Mouse (Mus musculus) urinary bladder, adult 18-20 months (tissue): ENCODE data around the gene Myo3b.
"Not testable (repeated sequence)": the region's sequence is repeated elsewhere in the genome, so short reads cannot be mapped to it uniquely, and the experiment has no call there.

Source experiments
- DNase-seq, 2 experiments: peaks; one replicate each; pipeline ENCODE4 v3.0.0; 2022; ENCODE audit warnings: low spot score in 2 of 2, mixed read lengths in 2 of 2

Gene Myo3b

DNA sequence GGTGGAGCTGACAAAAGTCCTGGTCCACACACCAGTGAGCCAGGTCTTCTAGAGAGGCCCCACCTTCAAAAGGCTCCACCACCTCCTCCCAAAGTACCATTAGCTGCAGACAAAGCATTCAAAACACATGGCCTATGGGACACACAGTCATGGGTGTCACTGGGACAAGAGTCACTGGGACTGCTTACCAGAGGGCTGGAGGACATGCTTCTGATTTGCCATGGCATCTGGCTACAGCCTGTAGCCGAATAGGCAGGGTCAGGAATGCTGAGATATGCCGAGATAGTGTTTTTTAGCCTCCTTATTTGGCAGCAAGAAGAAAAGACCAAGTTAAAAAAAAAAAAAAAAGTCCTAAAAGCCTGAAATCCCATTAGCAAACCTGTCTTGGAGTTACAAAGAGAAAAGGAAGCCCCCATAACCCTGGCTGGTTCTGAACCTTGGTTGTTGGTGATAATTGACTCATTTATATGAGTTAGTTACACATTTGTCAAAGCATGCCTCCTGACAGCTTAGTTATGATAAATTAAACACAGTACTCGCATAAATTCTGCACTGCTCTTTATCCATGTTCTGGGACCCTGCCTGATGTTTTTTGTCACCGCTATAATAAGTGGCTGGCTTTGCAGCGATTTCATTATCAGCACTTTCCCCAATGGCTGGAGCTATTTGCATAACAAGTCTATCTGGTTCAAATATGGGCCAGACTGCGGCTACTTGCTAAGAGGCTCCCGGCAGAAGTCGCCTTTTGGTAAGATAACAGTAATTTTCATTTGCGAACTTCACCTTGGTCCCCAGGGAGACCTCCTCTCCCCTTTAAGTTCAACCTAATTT, 156.7 kb downstream of the Myo3b start:
- no peak for DNase-seq

DNA sequence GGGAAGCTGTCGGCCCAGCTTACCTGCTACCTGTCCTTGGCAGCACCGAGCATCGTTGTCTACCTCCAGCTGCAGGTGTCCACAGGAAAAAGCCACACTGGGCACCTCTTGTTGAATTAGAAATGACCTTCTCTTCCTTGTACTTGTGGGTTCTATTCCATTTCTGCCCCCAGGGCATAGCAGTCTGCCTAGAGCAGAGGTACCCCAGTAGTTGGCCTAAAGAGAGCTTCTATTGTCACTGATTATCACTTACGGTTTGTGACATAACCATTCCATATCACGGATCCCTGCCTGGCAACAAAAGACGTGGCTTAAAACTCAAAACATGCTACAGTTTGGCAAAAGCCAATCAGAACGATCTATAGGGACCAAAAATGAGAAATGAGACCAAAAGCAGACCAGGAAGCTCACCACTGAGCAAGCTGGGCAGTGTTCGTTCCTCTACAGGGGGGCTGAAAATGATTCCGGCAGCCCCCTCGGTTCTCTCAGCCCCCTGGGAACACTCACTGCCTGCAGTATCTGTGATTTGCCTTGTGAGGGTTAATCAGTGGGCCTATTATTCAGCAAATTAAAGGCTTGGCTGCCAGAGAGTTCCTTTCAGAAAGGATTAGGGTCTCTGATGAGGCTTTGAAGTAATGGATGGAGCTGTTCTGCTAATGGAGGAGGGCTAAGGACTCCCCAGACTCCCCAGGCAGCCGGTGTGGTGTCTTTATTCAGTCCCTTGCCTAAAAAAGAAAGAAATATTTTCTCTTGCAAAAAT, 163.1 kb downstream of the Myo3b start:
- DNase-seq, result no peak

DNA sequence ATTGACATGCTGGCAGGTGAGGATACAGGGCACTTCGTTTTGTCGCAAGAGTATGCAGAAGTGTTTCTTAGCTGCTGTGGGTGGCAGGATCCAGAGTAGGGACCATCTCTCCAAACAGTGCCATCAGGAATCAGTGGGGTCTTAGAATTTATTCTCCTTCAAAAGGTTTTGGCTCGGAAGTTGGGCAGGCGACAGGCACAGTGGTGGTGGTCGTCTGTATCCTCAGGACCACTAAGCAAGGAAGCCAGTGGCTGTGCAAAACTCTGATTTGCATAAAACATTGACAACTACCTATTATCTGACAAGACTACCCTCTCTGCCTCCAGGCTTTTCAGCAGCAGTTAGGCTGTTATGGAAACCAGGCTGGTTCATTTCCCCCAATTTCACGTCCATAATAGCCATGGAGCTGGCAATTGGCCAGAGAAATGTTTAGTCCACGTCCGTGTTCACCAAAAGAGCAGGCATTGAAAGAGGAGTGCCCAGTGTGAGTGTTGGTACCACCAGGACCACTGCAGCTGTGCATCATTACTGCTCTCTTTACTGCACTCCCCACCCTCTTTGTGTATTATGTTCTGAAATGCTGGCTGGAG, 163.7 kb downstream of the Myo3b start:
- DNase-seq, result no peak

DNA sequence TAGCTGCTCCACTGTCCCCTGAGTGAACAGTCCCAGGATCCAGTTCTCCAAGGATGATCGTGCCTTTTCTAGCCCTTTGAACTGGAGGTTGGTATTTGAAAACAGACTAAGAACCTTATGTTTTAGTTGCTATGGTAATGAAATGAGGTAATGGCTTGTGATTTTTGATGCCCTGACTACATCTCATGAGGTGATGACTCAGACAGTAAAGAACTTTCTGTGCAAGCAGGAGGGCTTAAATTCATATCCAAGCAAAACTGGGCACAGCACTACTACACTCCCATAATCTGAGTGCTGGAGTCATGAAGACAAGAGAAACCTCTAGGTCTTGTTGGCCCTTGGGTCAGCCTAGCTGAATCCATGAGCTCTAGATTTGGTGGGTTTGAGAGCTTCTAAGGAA, 169.5 kb downstream of the Myo3b start:
- DNase-seq, result no peak

DNA sequence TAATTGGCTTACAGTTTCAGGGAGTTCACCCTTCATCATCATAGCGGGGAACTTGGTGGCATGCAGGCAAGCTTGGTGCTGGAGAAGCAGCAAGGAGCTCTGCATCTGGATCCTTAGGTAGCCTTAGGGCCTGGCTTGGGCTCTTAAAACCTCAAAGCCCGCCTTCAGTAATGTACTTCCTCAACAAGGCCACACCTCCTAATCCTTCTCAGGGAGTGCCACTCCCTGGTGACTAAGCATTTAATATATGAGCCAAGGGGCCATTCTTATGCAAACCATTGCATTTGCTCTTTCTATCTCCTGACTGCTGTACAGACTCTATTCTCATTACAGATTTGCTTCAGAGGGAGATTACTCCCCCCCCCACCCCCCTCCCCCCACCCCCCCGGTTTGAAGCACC, 170.9 kb downstream of the Myo3b start:
- DNase-seq, result no peak

DNA sequence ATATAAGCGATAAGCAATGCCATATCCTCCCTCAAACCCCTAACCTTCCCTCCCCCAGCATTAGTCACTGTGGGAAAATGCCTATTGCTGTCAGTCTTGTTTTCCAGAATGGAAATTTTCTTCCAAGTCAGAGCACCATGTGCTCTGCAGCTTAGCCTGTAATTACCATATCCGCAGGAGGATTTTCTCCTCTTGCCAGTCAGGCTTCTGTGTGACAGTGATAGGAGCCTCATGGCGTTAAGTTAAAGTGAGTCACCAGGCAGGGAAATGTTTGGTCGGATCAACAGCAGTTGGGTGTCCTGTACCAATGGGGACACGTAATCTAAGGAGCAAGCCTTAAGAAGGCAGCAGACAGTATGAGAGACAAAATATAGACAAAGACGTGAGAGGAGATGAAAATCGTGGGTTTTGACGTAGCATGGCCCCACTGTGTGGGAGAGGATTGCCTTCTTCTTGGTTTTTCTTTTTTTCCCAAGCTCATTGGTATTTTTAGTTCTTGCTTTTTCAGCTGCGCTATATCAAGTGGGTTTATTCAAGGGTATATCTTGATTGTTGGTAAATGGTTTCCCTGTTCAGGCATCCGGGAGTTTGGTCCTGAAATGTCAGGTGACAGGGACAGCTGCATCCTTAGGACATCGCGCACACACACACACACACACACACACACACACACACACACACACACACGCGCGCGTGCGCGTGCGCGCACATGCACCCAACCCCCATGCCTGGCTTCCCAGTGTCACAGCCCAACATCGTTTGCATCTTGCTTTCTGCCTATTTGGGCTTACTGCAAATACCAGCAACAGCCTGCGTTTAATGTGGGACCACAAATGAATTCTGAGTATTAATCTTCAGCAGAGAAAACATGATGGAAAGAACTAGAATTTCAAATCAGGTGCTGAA, 171.8 kb downstream of the Myo3b start:
- DNase-seq, result no peak

DNA sequence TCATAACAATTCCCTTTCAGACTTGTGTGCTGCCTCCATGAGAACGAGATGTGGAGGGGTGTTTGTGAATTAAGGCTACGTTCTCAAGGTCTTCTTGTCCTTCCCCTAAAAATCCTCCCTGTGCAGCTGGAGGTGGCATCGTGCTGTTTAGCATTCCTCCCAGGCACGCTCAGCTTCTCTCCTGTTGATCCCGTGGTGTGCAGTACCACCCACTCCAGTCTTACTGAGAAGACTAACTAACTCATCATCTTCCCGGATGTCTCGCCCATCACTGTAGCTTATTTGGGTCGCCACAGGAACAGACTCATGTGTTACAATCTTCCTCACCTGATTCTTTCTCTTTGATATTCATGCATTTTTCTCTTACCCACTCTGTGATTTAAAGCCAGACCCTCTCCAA, 175.5 kb downstream of the Myo3b start:
- no peak for DNase-seq

DNA sequence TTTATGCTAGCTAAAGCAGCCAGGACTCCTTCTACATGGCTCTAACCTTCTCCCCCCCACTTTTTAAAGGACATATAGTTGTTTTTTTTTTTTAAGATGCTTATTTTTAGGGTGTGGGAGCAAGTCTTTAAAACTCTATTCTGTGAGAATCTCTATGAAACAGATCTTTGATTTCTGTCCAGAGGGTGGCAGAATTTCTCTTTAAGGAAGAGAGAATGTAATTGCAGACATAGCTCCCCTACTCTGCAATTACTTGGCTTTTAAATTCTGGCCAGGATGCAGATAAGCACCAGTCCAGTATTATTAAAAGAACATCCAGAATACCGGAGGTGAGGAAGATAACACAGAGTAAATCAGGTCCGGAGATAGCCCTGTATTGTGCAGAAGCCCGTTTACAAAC, 178.9 kb downstream of the Myo3b start:
- DNase-seq, result no peak

DNA sequence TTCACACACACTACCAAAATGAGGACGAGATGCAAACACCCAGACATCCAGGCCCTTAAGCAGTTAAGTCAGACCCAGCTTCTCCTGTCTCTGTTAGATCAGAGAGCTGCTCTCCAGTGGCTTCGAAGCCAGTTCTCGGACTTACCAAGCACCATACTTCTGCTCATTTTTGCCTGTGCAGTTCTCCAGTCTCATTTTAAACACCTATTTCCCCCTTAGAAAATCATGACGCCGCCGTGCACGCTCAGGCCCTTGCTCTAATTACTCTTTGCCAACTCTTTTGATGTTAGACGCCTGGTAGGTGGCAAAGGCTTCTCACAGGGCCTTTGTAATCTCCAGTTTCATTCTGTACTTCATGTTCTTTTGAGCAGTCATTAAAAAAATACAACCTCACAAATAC, 179.5 kb downstream of the Myo3b start:
- DNase-seq, result no peak

DNA sequence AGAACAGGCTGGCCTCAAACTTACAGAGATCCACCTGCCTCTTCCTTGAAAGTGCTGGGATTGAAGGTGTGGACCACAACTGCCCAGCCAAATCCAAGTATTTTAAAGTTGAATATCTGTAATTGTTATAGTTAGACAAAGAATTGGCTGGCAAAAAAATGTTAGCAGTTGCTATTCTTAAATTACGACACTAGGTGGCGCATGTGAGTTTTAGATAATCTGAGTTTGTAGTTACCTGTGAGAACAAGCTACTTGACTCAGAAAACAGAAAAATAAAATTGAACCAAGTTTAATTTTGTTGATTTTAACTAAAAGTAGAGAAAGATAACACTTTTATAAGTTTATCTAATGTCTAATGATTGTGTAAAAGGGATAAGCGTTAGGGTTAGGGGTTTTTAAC, 187.8 kb downstream of the Myo3b start:
- no peak for DNase-seq

DNA sequence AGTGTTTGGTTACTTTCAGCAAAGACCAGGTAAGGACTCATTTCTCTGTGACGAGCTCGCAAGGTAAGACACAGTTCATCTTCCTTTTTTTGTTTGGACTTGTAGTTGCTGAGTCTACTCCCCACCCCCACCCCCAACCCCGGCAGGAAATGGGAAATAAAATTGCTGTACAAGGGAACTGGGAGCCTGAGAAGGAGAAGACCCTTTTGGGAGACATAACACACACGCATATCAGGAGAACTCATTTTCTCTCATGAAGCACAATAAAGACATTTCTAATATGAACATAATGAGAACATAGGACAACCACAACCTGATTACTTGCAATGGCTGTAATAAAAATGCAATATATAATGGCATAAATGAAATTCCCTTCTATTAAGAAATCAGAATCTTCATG, 195.5 kb downstream of the Myo3b start:
- not testable (repeated sequence) for DNase-seq

DNA sequence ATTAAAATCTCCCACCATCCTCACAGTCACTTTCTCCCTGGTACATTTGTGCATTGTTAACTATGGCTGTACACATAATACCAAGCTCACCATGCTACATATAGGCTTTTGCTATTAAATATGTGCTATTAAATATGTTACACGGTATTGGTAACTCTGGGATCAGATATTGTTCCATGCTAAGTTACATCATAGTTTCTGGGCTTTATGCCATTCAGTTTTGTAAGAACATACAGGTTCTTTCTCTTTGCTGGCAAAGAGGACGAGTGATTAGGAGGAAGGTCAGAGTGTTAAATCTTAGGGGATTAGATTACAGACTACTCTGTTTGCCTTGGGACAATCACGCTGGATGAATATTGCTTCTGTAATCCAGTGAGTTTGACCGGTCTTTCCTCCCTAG, 207.1 kb downstream of the Myo3b start:
- DNase-seq, result no peak

DNA sequence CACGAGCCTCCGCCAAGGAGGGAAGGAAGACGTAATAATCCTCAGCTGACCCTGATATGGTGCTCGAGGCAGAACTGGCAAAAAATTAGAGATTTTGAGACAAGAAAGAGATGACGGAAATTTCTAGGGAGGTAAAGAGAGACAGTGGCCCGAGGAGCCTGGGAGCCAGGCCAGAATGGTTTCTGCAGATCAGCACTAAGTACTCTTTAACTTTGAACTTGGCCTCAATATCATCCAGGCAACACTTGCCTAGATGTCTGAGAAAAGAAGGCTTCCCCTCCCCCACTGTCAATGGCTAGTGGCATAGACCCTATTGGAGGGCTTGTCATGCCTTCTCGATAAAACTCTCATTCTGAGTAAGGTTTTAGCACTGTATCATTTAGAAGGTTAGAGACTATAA, 209.7 kb downstream of the Myo3b start:
- DNase-seq, result no peak

DNA sequence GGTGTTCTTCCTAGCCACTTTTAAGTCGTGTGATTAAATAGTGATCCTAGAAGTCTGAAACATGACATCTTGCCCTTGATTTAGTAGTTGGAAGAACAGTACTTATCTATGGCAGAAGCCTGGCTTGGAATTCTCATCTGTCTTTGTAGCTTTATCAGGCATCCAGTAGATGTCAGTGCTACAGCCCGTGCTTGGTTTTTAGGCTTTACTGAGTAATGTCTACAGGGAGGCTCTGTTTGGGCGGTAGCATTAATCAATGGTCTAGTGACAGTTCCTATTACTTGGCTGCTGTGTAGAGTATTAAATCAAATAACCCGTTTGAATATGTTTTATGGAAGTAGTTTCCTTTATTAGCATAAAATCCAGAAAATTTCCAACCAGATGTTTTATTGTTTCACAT, 210.9 kb downstream of the Myo3b start:
- DNase-seq, result no peak

DNA sequence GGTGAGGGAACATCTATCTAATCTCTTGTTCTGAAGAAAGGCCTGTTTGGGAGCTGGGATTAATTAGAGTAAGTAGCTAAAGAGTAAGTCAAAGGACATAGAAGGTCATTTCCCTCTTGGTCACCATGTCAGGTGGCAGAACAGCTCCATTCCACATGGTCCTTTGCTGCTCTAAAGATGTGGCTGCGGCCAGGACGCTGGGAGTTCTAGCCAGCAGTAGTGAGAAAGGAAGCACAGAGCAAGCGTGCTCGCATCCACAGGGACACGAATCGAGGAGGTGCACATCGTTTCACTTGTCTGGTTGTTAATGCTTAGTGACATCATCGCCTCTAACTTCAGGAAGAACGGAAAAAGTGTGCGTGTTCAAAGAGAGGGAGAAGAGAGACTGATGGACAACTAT, 212.3 kb downstream of the Myo3b start:
- no peak for DNase-seq

DNA sequence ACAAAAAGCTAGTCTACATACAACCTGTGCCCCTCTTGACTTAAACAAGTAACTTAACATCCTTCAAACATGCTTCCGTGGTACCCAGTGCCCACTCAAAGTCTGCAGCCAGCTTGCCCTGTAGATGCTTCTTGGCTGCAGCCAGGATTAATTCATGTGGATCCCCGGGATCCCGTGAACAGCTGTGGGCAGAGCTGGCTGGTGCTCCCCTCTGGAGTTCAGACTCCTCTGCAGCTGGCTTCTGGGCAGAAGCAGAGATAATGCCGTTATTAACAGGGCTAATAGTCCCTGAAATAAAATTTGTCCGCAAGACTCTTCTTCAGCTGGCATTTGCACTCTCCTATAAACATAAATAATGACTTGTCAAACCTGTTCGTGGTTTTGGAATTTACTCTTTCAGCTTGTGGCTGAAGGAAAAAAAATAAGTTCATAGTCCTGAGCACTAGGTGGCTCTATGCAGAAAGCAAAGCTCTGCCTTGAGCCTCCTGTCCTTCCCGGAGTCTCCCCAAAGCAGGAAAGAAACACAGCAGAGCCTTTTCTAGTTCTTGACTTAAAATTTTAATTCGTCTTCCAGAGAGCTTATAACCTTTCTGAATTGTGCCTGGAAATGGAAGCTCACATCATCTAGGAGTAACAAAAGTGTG, 220.6 kb downstream of the Myo3b start:
- DNase-seq, result peak in 1 of 2 experiments; percentile 5

DNA sequence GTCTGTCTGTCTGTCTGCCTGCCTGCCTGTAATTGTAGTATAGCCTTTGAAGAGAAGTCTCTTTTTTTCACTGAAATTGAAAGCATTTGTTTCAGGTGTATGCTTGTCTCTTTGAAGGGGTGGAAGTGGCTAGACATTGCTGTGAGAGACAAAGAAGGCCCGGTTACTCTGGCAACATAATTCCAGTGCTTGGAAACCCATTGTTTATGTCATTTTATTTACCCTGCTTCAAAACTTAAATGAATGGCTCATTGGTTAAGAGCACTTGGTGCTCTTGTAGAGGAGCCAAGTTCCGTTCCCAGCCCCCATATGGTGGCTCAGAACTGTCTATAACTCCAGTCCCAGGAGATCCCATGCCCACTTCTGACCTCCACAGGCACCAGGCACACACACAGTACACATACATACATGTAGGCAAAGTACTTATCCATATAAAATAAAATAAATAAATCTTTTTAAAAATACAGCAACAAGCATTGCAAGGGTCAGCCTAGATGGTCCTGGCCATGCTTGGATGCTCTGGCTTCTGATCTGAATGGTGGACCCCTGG, 221.8 kb downstream of the Myo3b start:
- DNase-seq, result no peak

DNA sequence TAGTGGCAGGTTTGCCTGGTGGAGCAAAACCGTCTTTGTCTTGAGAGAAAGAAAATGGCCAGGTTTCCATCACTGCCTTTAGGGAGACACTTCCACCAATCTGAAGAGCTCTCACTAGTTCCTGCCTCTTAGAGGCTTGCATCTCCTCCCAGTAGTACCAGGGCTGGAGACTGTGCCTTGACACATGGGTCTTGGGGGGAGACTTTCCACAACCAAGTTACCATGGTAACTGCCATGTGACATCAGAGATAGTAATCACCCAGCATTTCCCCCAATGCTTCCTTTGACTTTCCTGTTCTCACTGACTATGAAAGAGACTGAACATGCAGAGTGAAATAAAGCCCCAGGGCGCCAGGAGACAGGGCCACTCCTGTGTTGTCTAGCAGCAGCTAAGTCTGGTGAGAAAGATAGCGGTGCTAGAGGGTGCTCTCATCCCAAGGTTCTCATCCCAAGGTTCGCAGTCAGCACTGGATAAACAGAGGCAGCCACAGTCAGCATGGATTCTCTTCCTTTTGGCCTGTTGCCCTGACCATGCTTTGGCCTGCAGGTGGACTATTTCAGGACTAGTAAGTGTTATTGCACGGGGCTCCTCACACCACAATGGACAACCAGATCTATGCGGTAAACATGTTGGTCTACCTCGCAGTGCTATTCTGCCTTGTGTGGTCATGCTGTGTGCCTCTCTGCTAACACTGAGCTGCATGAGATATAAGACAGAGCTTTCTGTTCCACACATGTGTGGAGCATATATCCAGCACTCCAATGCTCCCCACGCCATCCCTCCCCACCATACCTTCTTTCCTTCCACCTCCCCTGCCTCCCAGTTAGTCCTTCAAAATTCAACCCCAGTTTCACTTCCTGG, 223.0 kb downstream of the Myo3b start:
- DNase-seq, result no peak

DNA sequence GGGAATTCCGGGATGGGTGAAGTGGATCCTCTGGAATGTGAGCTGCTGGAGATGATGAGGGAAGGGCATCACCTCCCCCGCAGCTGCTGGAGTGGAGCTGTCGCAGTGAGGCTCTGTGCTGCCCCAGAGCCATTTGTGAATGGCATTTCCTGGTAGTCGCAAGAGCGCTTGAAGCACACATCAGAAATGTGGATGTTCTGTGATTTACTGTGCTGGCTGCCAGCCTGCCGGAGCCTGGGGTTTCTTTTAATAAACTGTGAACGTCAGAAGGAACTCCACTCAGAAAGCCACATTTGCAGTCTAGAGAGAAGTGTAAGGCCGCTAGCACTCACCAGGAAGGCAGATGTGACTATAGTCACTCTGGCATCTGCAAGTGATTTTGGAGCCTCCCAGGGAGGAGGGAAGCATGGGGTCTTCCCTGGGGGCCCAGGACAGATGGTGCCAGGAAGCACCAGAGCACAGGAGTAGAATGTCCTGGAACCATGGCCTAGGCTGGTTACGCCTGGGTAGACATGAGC, 223.7 kb downstream of the Myo3b start:
- DNase-seq, result no peak
